Mouse (Mus musculus): ENCODE results near the gene Napb. TPM values are rescaled to one million over a fixed set of nuclear protein-coding genes. Genes with fewer than 3 reads are reported as not detected.

Gene Napb
- total RNA-seq, 1 experiment = 4.2 TPM

GRCm38 (mm10) chr2:148712326-148712725 is 19.9 kb downstream of the Napb start:
- H3K36me3 ChIP-seq (ENCODE audit: control insufficient read depth, insufficient read depth, low read length, poor library complexity, severe bottlenecking) = peaks cover 2% of the 10 kb centered on the region; the same call in 1 of the 2 replicates
- no peak overlapping the region for H3K4me3 ChIP-seq (ENCODE audit: insufficient read depth in 1 of 2, low read depth in 1 of 2, low read length in 2 of 2, poor library complexity in 1 of 2, severe bottlenecking in 1 of 2)
- DNase-seq (ENCODE audit: low read depth, low spot score) = no peak
- no peaks in the 10 kb centered on the region for H3K9me3 ChIP-seq (ENCODE audit: control insufficient read depth, insufficient read depth, low read depth, low read length)
- no peak overlapping the region for H3K9ac ChIP-seq (ENCODE audit: insufficient read depth, low read depth, low read length, poor library complexity, severe bottlenecking)
- TF ChIP-seq MAFK (IDR thresholded peaks at IDR 0.05; ENCODE audit: insufficient read depth, low read depth, low read length) (no peak), ZC3H11A (IDR thresholded peaks at IDR 0.05; ENCODE audit: borderline replicate concordance, low read depth, low read length) (no peak), CHD2 (IDR thresholded peaks at IDR 0.05; ENCODE audit: low read depth, low read length) (no peak), ZNF384 (IDR thresholded peaks at IDR 0.05; ENCODE audit: low read depth, low read length) (no peak), HCFC1 (IDR thresholded peaks at IDR 0.05; ENCODE audit: borderline replicate concordance, insufficient read depth, low read length) (no peak)
- H3K27ac ChIP-seq (ENCODE audit: insufficient read depth, low read depth, low read length, poor library complexity, severe bottlenecking) = no peak overlapping the region
- H3K4me1 ChIP-seq (ENCODE audit: control insufficient read depth in 2 of 2, insufficient read depth in 2 of 2, low read length in 2 of 2, poor library complexity in 1 of 2) = no peaks in the 10 kb centered on the region
- in situ Hi-C loops (cut with MboI; ENCODE audit: low sequenced_read_pairs in 2 of 2, unreplicated experiment in 2 of 2) = no loop called here

- in situ Hi-C loops (cut with MboI; ENCODE audit: low sequenced_read_pairs in 2 of 2, unreplicated experiment in 2 of 2) = no loop called here
- Histone ChIP-seq H3K4me3 (ENCODE audit: insufficient read depth in 1 of 2, low read depth in 1 of 2, low read length in 2 of 2, poor library complexity in 1 of 2, severe bottlenecking in 1 of 2) (peak overlapping the region in 1 of 2 experiments; percentile 46; a peak in 1 of 4 replicates), H3K36me3 (ENCODE audit: control insufficient read depth, insufficient read depth, low read length, poor library complexity, severe bottlenecking) (no peaks in the 10 kb centered on the region), H3K4me1 (ENCODE audit: control insufficient read depth in 2 of 2, insufficient read depth in 2 of 2, low read length in 2 of 2, poor library complexity in 1 of 2) (peaks cover 0 to 6% of the 10 kb centered on the region in 2 experiments; a peak in 1 of 4 replicates), H3K27ac (ENCODE audit: insufficient read depth, low read depth, low read length, poor library complexity, severe bottlenecking) (no peak overlapping the region; the same call in 1 of the 2 replicates), H3K9me3 (ENCODE audit: control insufficient read depth, insufficient read depth, low read depth, low read length) (no peaks in the 10 kb centered on the region), H3K9ac (ENCODE audit: insufficient read depth, low read depth, low read length, poor library complexity, severe bottlenecking) (no peak overlapping the region)
- TF ChIP-seq ZNF384 (IDR thresholded peaks at IDR 0.05; ENCODE audit: low read depth, low read length) (no peak), ZC3H11A (IDR thresholded peaks at IDR 0.05; ENCODE audit: borderline replicate concordance, low read depth, low read length) (no peak), MAFK (IDR thresholded peaks at IDR 0.05; ENCODE audit: insufficient read depth, low read depth, low read length) (no peak), HCFC1 (IDR thresholded peaks at IDR 0.05; ENCODE audit: borderline replicate concordance, insufficient read depth, low read length) (no peak), CHD2 (IDR thresholded peaks at IDR 0.05; ENCODE audit: low read depth, low read length) (no peak)
- no peak for DNase-seq (ENCODE audit: low read depth, low spot score)
Measured at GRCm38 (mm10) chr2:148707202-148707530, 25.1 kb downstream of the Napb start.

GRCm38 (mm10) chr2:148706409-148707201 is 25.7 kb downstream of the Napb start:
- in situ Hi-C loops (cut with MboI; ENCODE audit: low sequenced_read_pairs in 2 of 2, unreplicated experiment in 2 of 2) = no loop called here
- peak; percentile 54 for DNase-seq (ENCODE audit: low read depth, low spot score)
- Histone ChIP-seq H3K27ac (ENCODE audit: insufficient read depth, low read depth, low read length, poor library complexity, severe bottlenecking) (peak overlapping the region; percentile 58), H3K4me3 (ENCODE audit: insufficient read depth in 1 of 2, low read depth in 1 of 2, low read length in 2 of 2, poor library complexity in 1 of 2, severe bottlenecking in 1 of 2) (peak overlapping the region; percentile 46 to 52; a peak in 3 of 4 replicates), H3K4me1 (ENCODE audit: control insufficient read depth in 2 of 2, insufficient read depth in 2 of 2, low read length in 2 of 2, poor library complexity in 1 of 2) (peaks cover 0 to 6% of the 10 kb centered on the region in 2 experiments; a peak in 1 of 4 replicates), H3K9me3 (ENCODE audit: control insufficient read depth, insufficient read depth, low read depth, low read length) (no peaks in the 10 kb centered on the region), H3K9ac (ENCODE audit: insufficient read depth, low read depth, low read length, poor library complexity, severe bottlenecking) (peak overlapping the region; percentile 50; the same call in 1 of the 2 replicates), H3K36me3 (ENCODE audit: control insufficient read depth, insufficient read depth, low read length, poor library complexity, severe bottlenecking) (no peaks in the 10 kb centered on the region)
- no peak for TF ChIP-seq MAFK (IDR thresholded peaks at IDR 0.05; ENCODE audit: insufficient read depth, low read depth, low read length)
- TF ChIP-seq CHD2 (IDR thresholded peaks at IDR 0.05; ENCODE audit: low read depth, low read length) = no peak
- no peak for TF ChIP-seq ZNF384 (IDR thresholded peaks at IDR 0.05; ENCODE audit: low read depth, low read length)
- TF ChIP-seq ZC3H11A (IDR thresholded peaks at IDR 0.05; ENCODE audit: borderline replicate concordance, low read depth, low read length) = no peak
- no peak for TF ChIP-seq HCFC1 (IDR thresholded peaks at IDR 0.05; ENCODE audit: borderline replicate concordance, insufficient read depth, low read length)

- H3K27ac ChIP-seq (ENCODE audit: insufficient read depth, low read depth, low read length, poor library complexity, severe bottlenecking) = no peak overlapping the region
- peak; percentile 49 for DNase-seq (ENCODE audit: low read depth, low spot score)
Measured at GRCm38 (mm10) chr2:148698571-148698970, 33.7 kb downstream of the Napb start.

More at GRCm38 (mm10) chr2:148698571-148698970, 33.7 kb downstream of the Napb start:
- in situ Hi-C loops (cut with MboI; ENCODE audit: low sequenced_read_pairs in 2 of 2, unreplicated experiment in 2 of 2) = no loop called here
- H3K9ac ChIP-seq (ENCODE audit: insufficient read depth, low read depth, low read length, poor library complexity, severe bottlenecking) = no peak overlapping the region
- H3K36me3 ChIP-seq (ENCODE audit: control insufficient read depth, insufficient read depth, low read length, poor library complexity, severe bottlenecking) = peaks cover 4% of the 10 kb centered on the region
- 0 out of 4 replicates have a peak, but pooled peaks cover 0 to 2% of the 10 kb centered on the region in 2 experiments for H3K4me1 ChIP-seq (ENCODE audit: control insufficient read depth in 2 of 2, insufficient read depth in 2 of 2, low read length in 2 of 2, poor library complexity in 1 of 2)
- no peak overlapping the region for H3K4me3 ChIP-seq (ENCODE audit: insufficient read depth in 1 of 2, low read depth in 1 of 2, low read length in 2 of 2, poor library complexity in 1 of 2, severe bottlenecking in 1 of 2)
- H3K9me3 ChIP-seq (ENCODE audit: control insufficient read depth, insufficient read depth, low read depth, low read length) = no peaks in the 10 kb centered on the region
- TF ChIP-seq HCFC1 (IDR thresholded peaks at IDR 0.05; ENCODE audit: borderline replicate concordance, insufficient read depth, low read length) (no peak), MAFK (IDR thresholded peaks at IDR 0.05; ENCODE audit: insufficient read depth, low read depth, low read length) (no peak), ZC3H11A (IDR thresholded peaks at IDR 0.05; ENCODE audit: borderline replicate concordance, low read depth, low read length) (no peak), ZNF384 (IDR thresholded peaks at IDR 0.05; ENCODE audit: low read depth, low read length) (no peak), CHD2 (IDR thresholded peaks at IDR 0.05; ENCODE audit: low read depth, low read length) (no peak)
